Mouse (Mus musculus) CH12F3 (cell line): ENCODE data around the gene Engase.

Source experiments
- in situ Hi-C: fragments of 300-500 bp; cut with MboI; formaldehyde crosslinking; loops from 2 replicates; pipeline ENCODE4 v1.14.3; 2020; ENCODE audit warnings: low sequenced_read_pairs

Gene Engase

GRCm38 (mm10) chr11:118453886-118454671, 22.6 kb upstream of the Engase start:
- in situ Hi-C loops: no loop called here

- in situ Hi-C loops: no loop called here
These were observed 20.8 kb upstream of the Engase start for GRCm38 (mm10) chr11:118455788-118456187.

GRCm38 (mm10) chr11:118456937-118457336, 19.7 kb upstream of the Engase start:
- in situ Hi-C loops: no loop called here

GRCm38 (mm10) chr11:118459051-118459450, 17.6 kb upstream of the Engase start:
- in situ Hi-C loops: no loop called here

GRCm38 (mm10) chr11:118459536-118459935, 17.1 kb upstream of the Engase start:
- in situ Hi-C loops: no loop called here

GRCm38 (mm10) chr11:118460280-118460679, 16.3 kb upstream of the Engase start:
- in situ Hi-C loops: no loop called here

- in situ Hi-C loops: no loop called here
These were observed 9.1 kb upstream of the Engase start for GRCm38 (mm10) chr11:118467441-118468035.

GRCm38 (mm10) chr11:118469509-118470160, 7.0 kb upstream of the Engase start:
- in situ Hi-C loops: no loop called here

GRCm38 (mm10) chr11:118470234-118470966, 6.2 kb upstream of the Engase start:
- in situ Hi-C loops: no loop called here

- in situ Hi-C loops: no loop called here
These were observed 5.0 kb upstream of the Engase start for GRCm38 (mm10) chr11:118471676-118472075.

GRCm38 (mm10) chr11:118473161-118473560, 3.5 kb upstream of the Engase start:
- in situ Hi-C loops: no loop called here

- in situ Hi-C loops: no loop called here
These were observed 2.7 kb upstream of the Engase start for GRCm38 (mm10) chr11:118473842-118474500.

- in situ Hi-C loops: no loop called here
These were observed 1.0 kb upstream of the Engase start for GRCm38 (mm10) chr11:118475496-118476083.

GRCm38 (mm10) chr11:118479776-118480175, 3.1 kb downstream of the Engase start:
- in situ Hi-C loops: no loop called here

GRCm38 (mm10) chr11:118481231-118481630, 4.6 kb downstream of the Engase start:
- in situ Hi-C loops: no loop called here

- in situ Hi-C loops: no loop called here
These were observed 5.1 kb downstream of the Engase start for GRCm38 (mm10) chr11:118481751-118482150.

- in situ Hi-C loops: no loop called here
These were observed 7.5 kb downstream of the Engase start for GRCm38 (mm10) chr11:118484169-118484568.

GRCm38 (mm10) chr11:118485338-118485737, 8.7 kb downstream of the Engase start:
- in situ Hi-C loops: no loop called here

- in situ Hi-C loops: no loop called here
These were observed 9.2 kb downstream of the Engase start for GRCm38 (mm10) chr11:118485780-118486179.

GRCm38 (mm10) chr11:118486281-118486680, 9.7 kb downstream of the Engase start:
- in situ Hi-C loops: no loop called here
